Mouse (Mus musculus) c-Kit-positive CD71-positive TER-119-positive erythroid progenitor cells, embryonic 14.5 days (primary cell): Measurements from ENCODE around the gene Slc12a6.

Source experiments
- DNase-seq: peaks from one replicate; pipeline ENCODE4 v3.0.0-alpha.2; 2013; ENCODE audit warnings: low spot score

Gene Slc12a6

DNA sequence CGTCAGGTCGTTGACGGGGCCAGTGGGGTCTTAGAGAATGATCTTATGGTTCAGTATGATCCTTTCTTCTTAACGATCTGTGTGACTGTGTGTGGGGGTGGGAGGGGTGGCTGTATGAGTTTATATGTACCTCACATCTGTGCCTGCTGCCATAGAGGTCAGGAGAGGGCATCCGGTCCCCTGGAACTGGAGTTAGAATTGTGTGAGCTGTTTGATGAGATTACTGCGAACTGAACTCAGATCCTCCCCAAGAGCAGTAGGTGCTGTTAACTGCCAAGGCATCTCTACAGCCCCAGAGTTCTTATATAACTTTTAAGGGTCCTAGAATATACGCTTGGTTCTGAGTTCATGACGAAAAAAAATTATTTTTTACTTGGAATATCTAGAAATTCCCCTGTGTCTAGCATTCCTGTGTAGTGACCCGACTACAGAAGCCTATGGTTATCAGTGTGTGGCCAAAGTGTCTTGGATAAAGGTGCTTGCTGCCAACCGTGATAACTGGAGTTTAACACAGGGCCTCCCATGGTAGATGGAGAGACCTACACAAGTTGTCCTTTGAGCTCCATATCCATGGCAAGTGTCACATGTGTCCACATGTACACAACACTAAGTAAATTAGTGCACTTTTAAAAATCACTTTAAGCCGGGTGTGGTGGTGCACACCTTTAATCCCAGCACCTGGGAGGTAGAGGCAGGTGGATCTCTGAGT lies 62.6 kb downstream of the Slc12a6 start:
- peak; percentile 75 for DNase-seq

DNA sequence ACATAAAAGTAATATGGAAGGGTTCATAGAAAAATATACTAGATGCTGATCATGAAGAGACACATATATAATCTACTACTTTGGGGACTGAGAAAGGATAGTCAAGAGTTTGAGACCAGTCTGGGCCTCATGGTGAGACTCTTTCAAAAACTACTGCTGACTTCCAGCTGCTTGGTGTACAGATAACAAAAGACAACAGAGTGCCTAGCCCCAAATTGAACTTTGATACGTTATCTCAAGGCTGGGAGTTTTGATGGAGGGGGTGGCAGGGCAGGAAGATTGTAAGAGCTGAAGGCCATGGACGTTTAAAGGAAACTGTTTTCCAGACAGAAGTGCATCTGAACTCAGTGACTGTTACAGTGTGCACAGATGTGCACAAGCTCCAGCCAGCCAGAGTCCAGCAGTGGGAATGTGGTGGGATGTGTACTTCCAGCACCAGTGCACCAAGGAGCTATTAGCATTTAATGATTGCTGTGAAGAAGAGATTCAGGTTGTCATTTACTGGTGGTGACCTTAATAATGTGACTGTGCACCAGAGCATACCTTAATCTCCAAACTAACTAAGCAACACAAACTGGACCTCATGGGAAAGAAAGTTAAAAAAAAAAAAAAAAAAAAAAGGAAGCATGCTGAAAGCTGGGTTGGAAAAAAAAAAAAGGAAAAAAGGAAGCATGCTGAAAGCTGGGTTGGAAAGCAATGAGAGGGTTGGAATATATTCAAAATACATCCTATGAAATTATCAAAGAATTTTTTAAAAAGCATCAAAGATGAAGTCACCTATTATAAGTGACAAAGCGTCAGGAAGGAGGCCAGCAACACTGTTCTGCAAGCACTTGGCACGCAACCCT lies 66.7 kb downstream of the Slc12a6 start:
- no peak for DNase-seq

DNA sequence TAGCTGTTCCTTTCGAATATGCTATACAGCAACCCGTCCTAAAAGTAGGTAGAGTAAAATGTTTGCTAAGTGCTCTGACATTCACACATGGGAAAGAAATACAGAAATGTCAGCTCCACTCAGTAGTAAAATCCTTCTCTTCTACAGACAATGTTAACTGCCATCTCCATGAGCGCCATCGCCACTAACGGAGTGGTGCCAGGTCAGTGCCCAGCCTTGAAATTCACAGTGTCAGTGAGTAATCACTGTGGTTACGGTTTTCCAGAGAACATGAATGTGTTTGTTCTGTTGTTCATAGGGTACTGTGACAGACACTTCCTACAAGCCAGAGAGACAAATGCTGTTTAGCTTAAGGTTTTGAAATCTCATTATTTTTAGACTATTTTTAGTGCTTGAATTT lies 71.6 kb downstream of the Slc12a6 start:
- DNase-seq: no peak

DNA sequence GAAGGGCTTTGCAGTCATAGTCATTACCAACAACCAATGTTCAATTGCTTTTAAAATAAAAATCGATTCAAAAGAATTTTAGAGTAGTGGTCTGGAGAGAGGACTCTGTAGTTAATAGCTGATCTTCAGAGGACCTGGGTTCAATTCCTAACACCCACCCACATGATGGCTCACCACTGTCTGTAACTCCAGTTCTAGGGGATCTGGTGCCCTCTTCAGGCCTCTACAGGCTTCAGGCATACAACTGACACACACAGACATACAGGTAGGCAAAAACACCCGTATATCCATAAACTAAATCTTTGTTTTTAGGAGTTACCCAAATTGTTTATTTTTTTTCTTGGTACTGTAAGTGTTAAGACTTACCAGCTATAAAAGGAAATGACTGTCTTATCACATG lies 74.1 kb downstream of the Slc12a6 start:
- no peak for DNase-seq

DNA sequence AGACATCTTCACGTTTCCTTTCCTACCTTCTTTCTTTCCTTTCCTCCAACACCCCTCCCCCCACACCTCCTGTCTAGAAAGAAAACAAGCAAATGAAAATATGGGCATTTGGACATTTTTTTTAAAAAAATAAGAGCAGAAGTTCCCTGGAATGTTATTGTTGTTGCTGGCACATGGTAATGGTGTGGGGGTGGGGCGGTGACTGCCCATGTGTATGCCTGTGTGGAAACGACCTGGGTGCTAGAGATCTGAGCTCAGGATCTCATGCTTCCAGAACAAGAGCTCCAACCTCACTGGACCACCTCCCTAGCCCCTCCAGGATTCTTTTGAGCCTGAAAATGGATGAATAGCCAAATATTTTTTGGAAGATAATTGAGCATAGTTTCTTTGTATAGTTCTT lies 75.5 kb downstream of the Slc12a6 start:
- DNase-seq: no peak

DNA sequence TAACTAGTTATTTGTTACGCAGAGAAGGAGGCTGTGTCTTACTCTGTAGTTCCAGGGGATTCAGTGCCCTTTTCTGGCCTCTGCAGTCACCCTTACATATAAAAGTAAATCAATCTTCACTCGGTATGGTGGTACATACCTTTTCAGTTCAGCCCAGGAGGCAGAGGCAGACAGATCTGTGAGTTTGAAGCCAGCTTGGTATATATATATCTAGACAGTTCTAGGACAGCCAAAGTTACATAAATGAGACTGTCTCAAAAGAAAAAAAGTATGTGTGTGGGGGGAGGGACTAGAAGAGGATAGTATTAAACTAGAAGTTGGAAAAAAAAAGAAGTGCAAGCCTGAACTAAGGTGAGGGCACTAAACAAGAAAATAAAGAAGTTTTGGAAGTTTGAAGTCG lies 82.6 kb downstream of the Slc12a6 start:
- DNase-seq: no peak

DNA sequence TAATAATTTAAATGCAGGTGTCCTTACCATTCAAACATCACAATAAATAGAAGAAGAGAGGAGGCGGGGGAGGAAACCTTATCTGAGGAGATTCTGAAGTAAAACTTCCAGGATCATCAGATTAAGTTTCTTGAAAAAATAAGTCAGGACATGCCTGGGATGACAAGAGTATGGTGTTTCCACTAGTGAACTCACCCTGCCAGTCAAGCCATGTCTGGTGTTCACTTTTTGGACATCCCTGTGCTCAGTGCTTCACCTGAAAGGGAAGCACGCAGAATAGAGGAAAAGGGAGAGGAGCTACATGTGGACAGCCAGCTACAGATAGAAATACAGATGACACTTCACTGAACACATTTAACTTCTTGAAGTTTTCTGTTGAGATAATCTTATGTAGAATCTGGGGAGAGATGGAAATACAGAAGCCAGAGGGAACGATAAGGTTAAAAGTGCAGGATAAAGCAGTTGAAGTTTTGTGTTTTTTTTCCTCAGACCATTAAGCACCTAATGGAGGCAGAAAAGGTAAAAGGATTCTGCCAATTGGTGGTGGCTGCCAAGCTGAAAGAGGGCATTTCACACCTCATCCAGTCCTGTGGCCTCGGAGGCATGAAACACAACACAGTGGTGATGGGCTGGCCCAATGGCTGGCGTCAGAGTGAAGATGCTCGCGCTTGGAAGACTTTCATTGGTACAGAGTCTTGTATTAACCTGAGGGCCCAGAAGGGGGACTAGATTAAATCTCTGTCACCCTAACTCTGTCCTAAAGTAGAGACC lies 88.2 kb downstream of the Slc12a6 start:
- no peak for DNase-seq

DNA sequence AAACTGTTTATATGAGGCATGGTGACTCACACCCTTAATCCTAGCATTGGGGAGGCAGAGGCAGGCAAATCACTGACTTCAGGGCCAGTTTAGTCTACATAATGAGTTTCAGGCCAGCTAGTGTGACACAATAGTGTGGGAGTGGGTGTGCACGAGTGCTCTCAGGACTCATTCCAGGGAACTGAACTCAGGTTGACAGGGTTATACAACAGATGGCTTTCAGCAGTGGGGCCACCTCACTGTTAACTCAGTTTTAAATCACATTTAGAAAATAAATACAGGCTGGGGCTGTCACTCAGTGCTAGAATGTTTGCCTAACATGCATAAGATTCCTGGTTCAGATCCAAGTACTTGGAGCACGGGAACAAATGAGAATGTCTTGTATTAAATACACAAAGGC lies 94.0 kb downstream of the Slc12a6 start:
- DNase-seq: no peak

DNA sequence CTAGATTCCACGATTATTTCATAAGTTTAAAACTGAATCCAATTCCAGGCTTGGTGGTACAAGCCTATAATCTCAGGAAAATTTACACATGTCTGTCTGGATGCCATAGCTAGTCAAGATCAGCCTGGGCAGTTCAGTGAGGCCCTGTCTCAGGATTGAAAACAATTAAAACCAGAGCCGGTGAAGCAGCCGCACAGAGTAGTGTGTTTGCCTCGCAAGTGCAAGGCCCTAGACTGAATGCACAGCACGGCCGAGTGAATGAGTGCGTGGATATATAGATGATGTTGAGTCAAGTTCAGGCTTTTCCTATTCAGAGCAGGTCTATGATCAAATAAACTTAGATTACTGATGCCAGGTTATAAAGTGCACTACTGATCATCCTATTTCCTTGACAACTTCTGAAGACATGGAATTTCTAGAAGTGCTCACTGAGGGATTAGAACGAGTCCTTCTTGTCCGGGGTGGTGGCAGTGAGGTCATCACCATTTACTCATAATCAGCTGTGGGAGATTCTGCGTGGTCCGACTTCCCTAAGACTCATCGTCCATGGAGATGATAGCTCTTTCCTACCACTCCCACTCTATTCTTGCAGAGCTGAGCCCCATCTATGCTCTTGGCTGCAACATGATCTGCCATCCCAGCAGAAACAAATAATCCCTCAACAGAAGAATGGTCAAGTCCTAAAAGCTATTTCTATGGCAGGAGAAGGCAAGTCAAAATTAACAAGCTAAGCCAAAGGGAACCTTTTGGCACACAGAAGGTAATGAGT lies 94.6 kb downstream of the Slc12a6 start:
- no peak for DNase-seq

DNA sequence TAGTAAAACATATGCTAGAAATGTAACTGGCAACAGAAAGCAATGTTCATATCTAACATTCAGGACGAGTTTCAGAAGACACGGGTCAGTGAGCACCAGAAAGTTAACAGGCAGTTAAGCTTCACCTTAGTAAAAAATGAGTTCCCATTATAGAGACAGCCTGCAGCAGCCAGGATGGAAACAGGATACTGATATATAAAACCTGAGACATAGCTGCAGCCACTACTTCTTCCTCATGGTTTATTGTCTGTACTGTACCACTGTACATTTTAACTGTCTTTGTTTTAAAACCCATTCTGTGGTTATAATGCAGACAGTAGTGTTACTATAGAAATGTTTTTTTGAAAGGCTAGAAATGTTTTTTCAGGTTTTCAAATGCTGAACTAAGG lies 95.2 kb downstream of the Slc12a6 start:
- DNase-seq: no peak

DNA sequence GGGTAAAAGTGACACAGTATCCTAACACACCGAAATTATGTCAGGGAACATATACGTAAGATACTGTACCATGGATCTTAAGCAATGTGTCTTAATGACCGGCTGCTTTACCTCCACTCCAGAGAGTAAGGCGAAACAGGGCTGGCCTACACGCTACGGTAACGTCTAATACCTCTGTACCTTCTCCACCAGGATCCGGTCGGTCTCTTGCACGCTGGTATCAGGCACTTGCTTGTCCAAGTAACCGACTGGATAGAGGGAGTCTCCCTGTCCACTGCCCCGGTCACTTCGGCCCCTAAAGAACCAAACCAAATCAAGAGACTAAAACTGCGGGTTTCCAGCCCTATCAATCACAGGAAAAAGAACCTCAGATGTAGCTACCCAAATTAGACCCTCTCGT lies 101.6 kb downstream of the Slc12a6 start:
- DNase-seq: no peak

DNA sequence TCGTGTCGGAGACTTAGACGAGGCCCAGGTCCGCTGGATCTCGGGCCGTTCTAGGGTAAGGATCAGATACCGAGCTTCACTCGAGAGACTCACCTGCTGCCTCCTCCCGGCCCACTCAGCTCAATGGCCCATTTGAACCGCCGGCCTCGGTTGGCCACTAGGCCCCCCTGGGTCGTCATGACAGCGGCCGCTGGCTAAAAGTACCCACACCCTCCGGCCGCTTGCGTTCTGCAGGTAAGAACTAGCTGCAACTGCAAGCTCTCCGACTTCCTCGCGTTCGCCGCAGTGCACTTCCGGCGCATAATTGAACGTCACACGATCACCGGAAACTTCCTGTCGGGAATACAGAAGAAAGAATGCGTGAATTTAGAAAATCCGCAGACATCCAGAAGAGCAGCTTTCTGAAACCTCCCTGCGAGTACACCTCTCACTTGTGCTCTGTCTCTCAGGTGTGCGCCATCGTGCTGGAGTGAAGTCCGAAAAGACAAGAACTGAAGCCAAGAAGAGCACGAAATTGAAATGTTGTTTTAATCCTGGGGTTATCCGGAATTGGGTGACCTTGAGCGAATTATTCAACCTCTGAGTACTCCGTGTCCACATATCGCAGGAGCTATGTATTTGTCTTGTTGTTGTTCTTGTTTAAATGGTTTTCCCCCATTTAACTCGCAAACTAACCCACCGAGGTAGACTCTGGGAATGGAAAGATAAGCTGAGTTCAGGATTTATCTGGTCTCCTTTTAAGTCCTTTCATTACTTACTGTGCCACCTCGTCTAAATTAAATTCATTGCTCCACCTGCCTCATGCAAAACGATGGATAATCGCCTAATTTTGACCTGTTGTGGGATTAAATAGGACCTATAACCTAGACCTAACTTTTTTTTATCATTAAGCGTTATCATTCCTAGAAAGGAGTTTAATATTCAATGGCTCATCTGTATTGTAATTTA lies 102.4 kb downstream of the Slc12a6 start, which contains the start of gene Emc4:
Gene Emc4 (minus strand): TSS at position 302 of the 948 bp plus-strand sequence.
- peak; percentile 90 for DNase-seq

DNA sequence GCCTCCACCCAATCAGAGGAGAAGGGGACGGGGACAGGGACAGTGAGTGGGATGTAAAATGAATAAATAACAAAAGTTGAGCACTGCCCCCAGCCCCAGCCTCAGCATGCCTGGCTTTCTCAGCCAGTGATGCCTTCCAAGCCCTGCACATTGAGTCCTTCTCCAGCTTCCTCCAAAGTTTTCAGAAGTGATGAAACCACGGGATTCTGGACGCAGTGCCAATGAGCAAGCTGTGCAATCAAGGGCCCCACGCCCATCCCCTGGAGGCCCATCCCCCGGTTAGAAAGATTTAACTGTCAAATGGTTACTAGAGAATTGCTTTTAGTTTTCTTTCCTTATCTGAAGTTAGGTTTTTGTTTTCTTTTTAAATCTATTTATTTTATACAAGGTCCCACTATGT lies 104.3 kb downstream of the Slc12a6 start:
- DNase-seq: no peak

DNA sequence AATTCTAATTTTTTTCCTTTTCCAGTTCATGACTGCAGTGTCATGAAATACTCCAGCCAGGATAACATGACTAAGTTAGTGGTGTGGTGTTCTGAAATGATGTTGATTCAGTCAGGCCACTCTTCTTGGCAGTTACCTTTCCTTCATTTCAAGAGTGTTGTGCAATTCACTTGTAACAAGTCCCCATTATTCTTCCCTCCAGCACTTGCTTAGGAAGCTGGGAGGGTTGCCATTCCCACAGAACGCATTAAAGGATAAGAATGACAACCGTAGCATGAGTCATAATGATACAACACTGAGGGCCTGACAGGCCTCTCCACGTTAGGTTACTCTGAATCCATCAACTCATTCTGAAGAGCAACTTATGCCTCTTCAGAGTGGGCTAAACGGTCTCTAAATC lies 107.5 kb downstream of the Slc12a6 start:
- DNase-seq: no peak

DNA sequence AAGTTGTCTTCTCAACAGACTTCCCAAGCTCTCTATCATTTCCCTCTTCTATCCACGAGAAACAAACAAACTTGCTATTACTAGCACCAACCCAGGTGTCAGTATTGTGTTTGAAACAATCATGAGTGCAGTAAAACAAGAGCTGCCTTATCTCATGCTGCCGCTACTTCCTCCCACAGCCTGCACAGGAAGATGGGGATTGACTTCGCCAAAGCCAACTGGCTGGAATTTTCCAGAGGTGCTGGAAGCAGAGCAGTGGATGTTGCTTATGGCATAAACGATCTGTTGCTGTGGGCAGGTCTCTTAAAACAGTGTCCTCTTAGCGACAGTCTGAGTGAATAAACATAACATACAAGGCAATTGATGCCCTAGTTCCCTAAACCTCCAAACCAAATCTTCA lies 109.0 kb downstream of the Slc12a6 start:
- no peak for DNase-seq

DNA sequence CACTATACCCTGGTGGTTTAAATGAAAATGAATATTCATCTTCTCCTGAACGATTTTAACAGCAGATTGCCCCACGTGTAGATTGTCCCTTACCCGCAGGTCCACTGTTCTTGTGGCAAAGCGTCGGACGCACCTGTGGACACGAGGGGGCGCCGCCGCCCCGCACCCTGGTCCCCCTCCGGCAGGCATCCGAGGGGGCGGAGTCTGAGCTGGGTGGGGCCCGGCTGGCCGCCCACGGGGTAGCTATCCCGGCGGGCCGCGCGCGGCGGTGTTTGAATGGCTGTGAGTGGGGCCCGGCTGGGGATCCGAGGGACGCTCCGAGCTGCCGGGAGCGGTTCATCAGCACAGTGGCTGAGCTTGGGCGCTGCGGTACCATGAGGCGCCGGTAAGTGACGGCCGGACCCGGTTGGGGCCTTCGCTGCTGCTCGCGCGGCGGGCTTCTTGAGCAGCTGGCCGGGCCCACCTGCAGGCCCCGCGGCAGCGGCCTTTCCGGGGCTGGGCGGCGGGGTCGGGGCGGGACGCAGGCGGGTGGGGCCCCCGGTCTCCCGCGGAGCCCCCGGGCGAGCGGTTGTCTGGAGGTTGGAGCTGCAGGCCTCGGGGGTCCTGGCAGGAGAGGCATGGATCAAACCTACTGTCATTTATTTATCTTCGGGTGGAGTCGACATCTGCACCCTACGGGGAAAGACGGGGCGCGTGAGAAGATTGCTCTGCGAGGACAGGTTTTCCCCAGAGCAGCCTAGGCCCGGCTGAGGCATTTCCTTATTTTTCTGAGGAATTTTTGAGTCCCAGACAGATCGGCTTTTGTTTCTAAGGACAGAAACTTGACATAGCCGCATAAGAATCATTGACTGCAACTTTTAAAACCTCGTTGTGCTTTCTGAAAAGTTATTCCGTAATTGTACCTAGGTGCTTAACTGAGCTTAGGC lies 113.6 kb downstream of the Slc12a6 start, which contains the start of gene Katnbl1:
Gene Katnbl1 (plus strand): TSS at position 239 of the 926 bp plus-strand sequence.
- peak; percentile 94 for DNase-seq

DNA sequence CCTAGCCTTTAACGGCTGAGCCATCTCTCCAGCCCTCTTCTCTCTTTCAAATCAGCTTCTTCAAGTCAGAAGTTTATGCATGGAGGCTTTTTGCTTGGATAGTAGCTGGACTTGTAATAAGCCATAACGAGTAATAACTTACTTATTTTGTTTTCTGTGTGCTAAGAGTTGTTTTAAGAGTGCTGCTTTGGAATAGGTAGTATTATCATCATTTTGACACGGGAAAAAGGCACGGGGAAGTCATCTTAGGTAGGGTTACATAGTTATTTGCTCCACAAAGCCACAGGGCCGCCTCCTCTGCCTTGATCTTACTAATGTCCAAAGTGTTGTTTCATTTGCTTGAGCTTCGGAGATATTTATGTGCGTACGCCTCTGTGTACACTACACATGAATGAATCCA lies 114.5 kb downstream of the Slc12a6 start:
- peak; percentile 22 for DNase-seq

DNA sequence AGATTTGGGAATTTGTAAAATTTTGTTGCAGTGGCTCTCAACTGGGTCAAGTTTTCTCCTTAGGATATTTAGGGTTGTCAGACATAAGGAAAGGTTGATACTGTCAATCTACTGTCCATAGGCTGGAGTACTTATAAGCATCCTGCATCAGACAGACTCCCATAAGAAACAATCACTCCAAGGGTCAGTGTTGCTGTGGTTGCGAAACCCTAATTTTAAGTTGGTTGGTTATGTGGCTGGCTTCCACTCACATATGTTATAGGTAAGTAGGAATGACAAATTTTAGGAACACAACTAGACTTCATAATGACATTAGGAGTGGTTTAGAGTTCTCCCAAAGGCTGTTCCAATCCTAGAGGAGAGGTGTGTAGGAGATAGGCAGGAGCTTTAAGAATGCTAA lies 115.6 kb downstream of the Slc12a6 start:
- no peak for DNase-seq

DNA sequence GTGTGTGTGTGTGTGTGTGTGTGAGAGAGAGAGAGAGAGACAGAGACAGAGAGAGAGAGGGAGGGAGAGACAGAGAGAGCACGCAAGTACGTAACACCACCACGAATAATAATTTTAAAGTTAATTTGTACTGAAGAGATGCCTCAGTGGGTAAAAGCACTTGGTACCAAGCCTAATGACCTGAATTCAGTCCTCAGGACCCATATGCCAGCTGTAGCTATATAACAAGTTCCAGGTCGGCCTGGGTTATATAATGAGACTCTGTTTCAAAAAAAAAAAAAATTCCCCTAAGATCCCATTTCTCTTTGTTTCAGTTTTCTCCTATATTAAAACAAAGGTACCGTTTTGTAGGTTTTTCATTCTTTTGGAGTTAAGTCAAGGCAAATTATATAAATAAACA lies 125.2 kb downstream of the Slc12a6 start:
- no peak for DNase-seq
